Mouse (Mus musculus) embryonic facial prominence, embryonic 15.5 days (tissue): ENCODE measurements around the gene Rem2. TPM values are rescaled to one million over a fixed set of nuclear protein-coding genes. Genes with fewer than 3 reads are reported as not detected.

ENCODE experiments used
- ATAC-seq: fragments of 200-750 bp; cut with Nextera tagmentation; 2 replicates; pipeline ENCODE4 v1.8.0; 2017; ENCODE audit warnings: low read depth, moderate TSS enrichment; ENCODE audit not compliant: insufficient number of reproducible peaks, low FRiP score, low TSS enrichment
- H3K27ac ChIP-seq: fragments of 300-500 bp; sonication (generic); replicated peaks from 2 replicates; pipeline ENCODE4 v1.5.1; 2015; ENCODE audit warnings: mild to moderate bottlenecking, inconsistent platforms
- H3K27me3 ChIP-seq: fragments of 300-500 bp; sonication (generic); 2 replicates; pipeline ENCODE4 v1.6.1; 2015; ENCODE audit warnings: inconsistent platforms
- H3K36me3 ChIP-seq: fragments of 300-500 bp; sonication (generic); 2 replicates; pipeline ENCODE4 v1.6.1; 2015; ENCODE audit warnings: mild to moderate bottlenecking, inconsistent platforms
- H3K4me1 ChIP-seq: fragments of 300-500 bp; sonication (generic); 2 replicates; pipeline ENCODE4 v1.6.1; 2015; ENCODE audit warnings: inconsistent platforms
- H3K4me2 ChIP-seq: fragments of 300-500 bp; sonication (generic); replicated peaks from 2 replicates; pipeline ENCODE4 v1.6.1; 2015; ENCODE audit warnings: mild to moderate bottlenecking, inconsistent platforms
- H3K4me3 ChIP-seq: fragments of 300-500 bp; sonication (generic); replicated peaks from 2 replicates; pipeline ENCODE4 v1.5.1; 2015; ENCODE audit warnings: mild to moderate bottlenecking, inconsistent platforms
- H3K9ac ChIP-seq: fragments of 300-500 bp; sonication (generic); 2 replicates; pipeline ENCODE4 v1.6.1; 2015; ENCODE audit warnings: inconsistent platforms
- H3K9me3 ChIP-seq: fragments of 300-500 bp; sonication (generic); replicated peaks from 2 replicates; pipeline ENCODE4 v1.6.1; 2016; ENCODE audit warnings: inconsistent platforms
- WGBS: fragments of 180-500 bp; shearing (Covaris S2); methylation state at CpG from one replicate; pipeline ENCODE4 v1.1.7; 2015; 5-methylcytosine and 5-hydroxymethylcytosine counted together
- polyA plus RNA-seq: library from polyadenylated mRNA; unstranded; fragments of >200 nt; fragmentation: Nextera tagmentation; extraction: Ambion mirVana; gene quantifications from 2 replicates; pipeline ENCODE4 v1.2.1, GENCODE M21; 2015

The Rem2 gene
- polyA plus RNA-seq, 1 experiment from 2014 or later = 3.9 TPM

- Histone ChIP-seq H3K4me3 (no peak overlapping the region), H3K4me2 (no peak overlapping the region), H3K36me3 (peaks cover 9% of the 10 kb centered on the region), H3K9ac (no peak overlapping the region), H3K4me1 (peaks cover 31% of the 10 kb centered on the region), H3K9me3 (no peaks in the 10 kb centered on the region), H3K27me3 (peaks cover 30% of the 10 kb centered on the region), H3K27ac (no peak overlapping the region)
- 79% methylated on average over 5 of the region's 5 CpGs for WGBS
- ATAC-seq = no peak
These were observed 1.2 kb upstream of the Rem2 start for GRCm38 (mm10) chr14:54474744-54475143.

DNA sequence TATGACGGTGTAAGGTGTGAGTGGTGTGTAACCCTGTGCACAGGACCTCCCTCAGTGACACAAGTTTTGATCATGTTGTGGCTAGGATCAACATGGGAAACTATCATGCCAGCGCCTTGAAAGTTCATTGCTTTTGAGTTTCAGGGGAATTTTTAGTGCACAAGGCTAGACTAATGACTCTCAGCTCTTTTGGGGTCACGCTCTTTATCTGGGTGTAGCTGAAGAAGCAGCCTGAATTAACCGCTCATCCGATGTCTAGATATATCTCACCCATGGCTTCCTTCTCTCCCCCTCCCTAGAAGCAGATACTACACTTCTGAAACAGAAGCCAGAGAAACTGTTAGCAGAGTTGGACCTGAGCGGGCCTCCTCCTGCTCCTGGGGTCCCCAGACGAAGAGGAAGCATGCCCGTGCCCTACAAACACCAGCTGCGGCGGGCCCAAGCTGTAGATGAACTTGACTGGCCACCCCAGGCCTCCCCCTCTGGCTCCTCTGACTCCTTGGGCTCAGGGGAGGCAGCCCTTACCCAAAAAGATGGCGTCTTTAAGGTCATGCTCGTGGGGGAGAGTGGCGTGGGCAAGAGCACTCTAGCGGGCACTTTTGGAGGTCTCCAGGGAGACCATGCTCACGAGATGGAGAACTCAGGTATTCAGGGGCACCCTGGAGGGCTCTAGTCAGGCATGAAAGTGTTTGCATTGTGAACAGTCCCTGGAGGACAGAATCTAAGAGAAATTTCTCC, 1.4 kb downstream of the Rem2 start:
- WGBS = 77% methylated on average over 15 of the region's 15 CpGs
- Histone ChIP-seq H3K36me3 (no peaks in the 10 kb centered on the region), H3K27ac (no peak overlapping the region), H3K9ac (no peak overlapping the region), H3K4me3 (no peak overlapping the region), H3K4me2 (no peak overlapping the region), H3K4me1 (peaks cover 30% of the 10 kb centered on the region), H3K27me3 (peaks cover 41% of the 10 kb centered on the region), H3K9me3 (no peaks in the 10 kb centered on the region)
- no peak for ATAC-seq

DNA sequence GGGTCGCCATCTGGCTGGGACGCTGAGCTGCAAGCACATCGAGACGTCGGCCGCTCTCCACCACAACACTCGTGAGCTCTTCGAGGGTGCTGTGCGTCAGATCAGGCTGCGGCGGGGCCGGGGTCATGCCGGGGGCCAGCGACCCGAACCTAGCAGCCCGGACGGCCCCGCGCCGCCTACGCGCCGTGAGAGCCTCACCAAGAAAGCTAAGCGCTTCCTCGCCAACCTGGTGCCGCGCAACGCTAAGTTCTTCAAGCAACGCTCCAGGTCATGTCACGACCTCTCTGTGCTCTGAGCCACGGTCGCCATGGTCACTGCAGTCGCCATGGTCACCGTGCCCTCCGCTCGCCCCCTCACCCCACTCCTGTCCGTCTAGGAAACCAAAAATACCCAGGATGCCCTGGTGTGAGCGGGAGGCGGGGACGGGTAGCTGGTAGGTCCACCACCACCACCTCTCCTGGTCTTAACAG, 3.6 kb downstream of the Rem2 start:
- WGBS = 1% methylated on average over 40 of the region's 40 CpGs
- H3K9me3 ChIP-seq = no peaks in the 10 kb centered on the region
- H3K36me3 ChIP-seq = no peaks in the 10 kb centered on the region
- peak overlapping the region; percentile 68 for H3K4me2 ChIP-seq
- H3K9ac ChIP-seq = peak overlapping the region; percentile 18; the same call in 1 of the 2 replicates
- peaks cover 27% of the 10 kb centered on the region for H3K4me1 ChIP-seq
- peak overlapping the region; percentile 43 for H3K4me3 ChIP-seq
- no peak for ATAC-seq
- H3K27me3 ChIP-seq = peaks cover 41% of the 10 kb centered on the region
- no peak overlapping the region for H3K27ac ChIP-seq

- Histone ChIP-seq H3K4me2 (no peak overlapping the region), H3K9ac (no peak overlapping the region), H3K36me3 (no peaks in the 10 kb centered on the region), H3K4me1 (peaks cover 23% of the 10 kb centered on the region), H3K9me3 (no peaks in the 10 kb centered on the region), H3K4me3 (no peak overlapping the region), H3K27ac (no peak overlapping the region), H3K27me3 (peaks cover 41% of the 10 kb centered on the region)
- ATAC-seq = no peak
- 57% methylated on average over 6 of the region's 6 CpGs for WGBS
These were observed 4.8 kb downstream of the Rem2 start for GRCm38 (mm10) chr14:54480673-54481072.

GRCm38 (mm10) chr14:54481402-54481801, 5.5 kb downstream of the Rem2 start:
- no peak overlapping the region for H3K9ac ChIP-seq
- no peak for ATAC-seq
- H3K4me1 ChIP-seq = peaks cover 16% of the 10 kb centered on the region
- H3K27me3 ChIP-seq = peaks cover 41% of the 10 kb centered on the region
- no peak overlapping the region for H3K4me2 ChIP-seq
- H3K4me3 ChIP-seq = no peak overlapping the region
- H3K9me3 ChIP-seq = no peaks in the 10 kb centered on the region
- WGBS = 69% methylated on average over 8 of the region's 8 CpGs
- no peak overlapping the region for H3K27ac ChIP-seq
- no peaks in the 10 kb centered on the region for H3K36me3 ChIP-seq

GRCm38 (mm10) chr14:54482498-54482897, 6.6 kb downstream of the Rem2 start:
- no peaks in the 10 kb centered on the region for H3K36me3 ChIP-seq
- no peak for ATAC-seq
- 38% methylated on average over 9 of the region's 9 CpGs for WGBS

DNA sequence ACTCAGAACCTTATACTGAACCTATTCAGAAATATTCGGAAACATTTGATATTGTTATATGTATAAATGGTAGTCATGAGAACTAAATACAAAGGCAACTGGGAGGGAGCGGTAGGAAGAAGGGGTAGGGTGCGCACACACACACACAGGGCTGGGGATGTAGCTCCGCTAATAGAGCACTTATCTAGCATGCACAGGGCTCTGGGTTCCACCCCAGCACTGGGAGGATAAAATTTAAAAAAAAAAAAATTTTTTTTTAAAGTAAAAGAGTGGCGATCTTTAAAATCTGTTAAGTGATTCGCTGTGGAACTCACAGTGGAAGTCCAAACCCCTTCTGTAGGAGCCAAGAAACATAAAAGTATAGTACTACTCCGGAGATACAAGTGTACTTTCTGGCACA, 10.0 kb downstream of the Rem2 start:
- ATAC-seq = no peak
- H3K27ac ChIP-seq = no peak overlapping the region
- no peaks in the 10 kb centered on the region for H3K9me3 ChIP-seq
- H3K4me1 ChIP-seq = no peaks in the 10 kb centered on the region
- no peak overlapping the region for H3K4me2 ChIP-seq
- no peak overlapping the region for H3K4me3 ChIP-seq
- WGBS = 91% methylated on average over 7 of the region's 7 CpGs
- no peaks in the 10 kb centered on the region for H3K36me3 ChIP-seq
- H3K27me3 ChIP-seq = no peaks in the 10 kb centered on the region
- H3K9ac ChIP-seq = no peak overlapping the region

More at GRCm38 (mm10) chr14:54482498-54482897, 6.6 kb downstream of the Rem2 start:
- H3K9me3 ChIP-seq = no peaks in the 10 kb centered on the region
- H3K4me1 ChIP-seq = peaks cover 7% of the 10 kb centered on the region
- no peak overlapping the region for H3K4me2 ChIP-seq
- no peak overlapping the region for H3K27ac ChIP-seq
- H3K9ac ChIP-seq = no peak overlapping the region
- H3K4me3 ChIP-seq = no peak overlapping the region
- H3K27me3 ChIP-seq = peaks cover 34% of the 10 kb centered on the region

DNA sequence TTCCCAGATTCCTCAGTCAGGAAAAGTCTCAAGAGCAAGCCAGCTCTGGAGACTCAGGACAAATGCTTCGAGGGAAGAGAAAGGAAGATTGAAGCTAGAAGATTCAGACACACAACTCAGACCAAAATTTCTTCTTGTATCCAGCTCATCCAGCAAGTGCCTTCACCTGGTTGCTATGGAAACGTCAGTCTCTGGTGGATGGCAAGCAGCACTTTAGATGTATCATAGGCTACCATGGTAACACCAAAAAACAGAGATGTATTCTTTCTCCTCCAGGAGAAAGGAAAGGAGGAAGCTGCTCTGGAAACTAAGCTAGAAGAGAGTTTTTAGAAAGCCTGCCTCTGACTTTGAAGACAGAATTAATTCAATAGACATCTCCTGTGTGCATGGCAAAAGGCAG, 11.8 kb downstream of the Rem2 start:
- no peaks in the 10 kb centered on the region for H3K27me3 ChIP-seq
- no peak overlapping the region for H3K27ac ChIP-seq
- 75% methylated on average over 2 of the region's 2 CpGs for WGBS
- no peaks in the 10 kb centered on the region for H3K36me3 ChIP-seq
- no peaks in the 10 kb centered on the region for H3K9me3 ChIP-seq
- no peak overlapping the region for H3K4me2 ChIP-seq
- H3K4me1 ChIP-seq = no peaks in the 10 kb centered on the region
- H3K9ac ChIP-seq = no peak overlapping the region
- H3K4me3 ChIP-seq = no peak overlapping the region
- ATAC-seq = no peak

GRCm38 (mm10) chr14:54488350-54488749, 12.4 kb downstream of the Rem2 start:
- Histone ChIP-seq H3K27ac (no peak overlapping the region), H3K4me3 (no peak overlapping the region), H3K9me3 (no peaks in the 10 kb centered on the region), H3K9ac (no peak overlapping the region), H3K27me3 (no peaks in the 10 kb centered on the region), H3K4me1 (no peaks in the 10 kb centered on the region), H3K4me2 (no peak overlapping the region), H3K36me3 (no peaks in the 10 kb centered on the region)
- no peak for ATAC-seq

GRCm38 (mm10) chr14:54492345-54493131, 16.6 kb downstream of the Rem2 start:
- Histone ChIP-seq H3K36me3 (no peaks in the 10 kb centered on the region), H3K27me3 (no peaks in the 10 kb centered on the region), H3K27ac (no peak overlapping the region), H3K4me3 (no peak overlapping the region), H3K9me3 (no peaks in the 10 kb centered on the region), H3K9ac (no peak overlapping the region), H3K4me1 (no peaks in the 10 kb centered on the region), H3K4me2 (no peak overlapping the region)
- ATAC-seq = no peak
- 66% methylated on average over 18 of the region's 18 CpGs for WGBS

DNA sequence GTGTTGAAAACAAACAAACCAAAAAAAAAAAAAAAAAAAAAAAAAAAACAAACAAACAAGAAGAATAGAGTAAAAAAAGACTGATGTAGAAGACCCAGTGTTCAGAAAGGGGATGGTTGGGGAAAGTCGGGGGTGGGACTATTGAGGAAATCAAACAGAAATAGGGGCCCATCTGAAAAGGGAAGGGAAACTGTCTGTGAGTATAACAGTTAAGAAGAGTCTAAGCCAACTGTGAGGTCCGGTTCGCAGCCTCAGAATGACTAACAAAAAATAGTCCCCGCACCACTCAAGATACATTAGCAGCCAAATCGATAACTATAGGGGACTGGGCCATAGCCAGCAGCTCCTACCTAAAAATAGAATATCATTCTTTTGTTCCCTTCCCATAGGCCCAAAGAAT, 17.3 kb downstream of the Rem2 start:
- 94% methylated on average over 5 of the region's 5 CpGs for WGBS

More for the DNA sequence above, 17.3 kb downstream of the Rem2 start:
- Histone ChIP-seq H3K9ac (no peak overlapping the region), H3K4me1 (no peaks in the 10 kb centered on the region), H3K4me3 (no peak overlapping the region), H3K27me3 (no peaks in the 10 kb centered on the region), H3K36me3 (no peaks in the 10 kb centered on the region), H3K27ac (no peak overlapping the region), H3K9me3 (no peaks in the 10 kb centered on the region), H3K4me2 (no peak overlapping the region)
- ATAC-seq = no peak
